Mouse (Mus musculus) kidney, adult 18-20 months (tissue): ENCODE data around the gene Btf3l4.

Source experiments
- DNase-seq: peaks from one replicate; pipeline ENCODE4 v3.0.0; 2021

Btf3l4 gene

GRCm38 (mm10) chr4:108832916-108833827, at the start of gene Btf3l4:
Gene Btf3l4 (minus strand): TSS chr4:108833614.
- DNase-seq, result peak; percentile 90

GRCm38 (mm10) chr4:108878963-108879822, 45.8 kb upstream of the Btf3l4 start, which contains the start of gene Rab3b:
Gene Rab3b (plus strand): TSS chr4:108879063.
- peak; percentile 47 for DNase-seq

- no peak for DNase-seq
Observed at GRCm38 (mm10) chr4:108877901-108878300, 44.5 kb upstream of the Btf3l4 start.

GRCm38 (mm10) chr4:108873746-108874145, 40.3 kb upstream of the Btf3l4 start:
- no peak for DNase-seq

- peak; percentile 69 for DNase-seq
Observed at GRCm38 (mm10) chr4:108869730-108870374, 36.4 kb upstream of the Btf3l4 start.

GRCm38 (mm10) chr4:108866806-108867205, 33.4 kb upstream of the Btf3l4 start:
- DNase-seq, result no peak

- no peak for DNase-seq
Observed at GRCm38 (mm10) chr4:108848505-108848848, 15.1 kb upstream of the Btf3l4 start, which contains the start of gene A730015C16Rik. Gene A730015C16Rik (minus strand): TSS chr4:108848619.

GRCm38 (mm10) chr4:108847715-108848504, 14.5 kb upstream of the Btf3l4 start, which contains the start of gene Kti12:
Gene Kti12 (plus strand): TSS chr4:108847785.
- peak; percentile 86 for DNase-seq

- no peak for DNase-seq
Observed at GRCm38 (mm10) chr4:108845824-108846569, 12.6 kb upstream of the Btf3l4 start.

GRCm38 (mm10) chr4:108843336-108843735, 9.9 kb upstream of the Btf3l4 start:
- DNase-seq, result no peak

- DNase-seq, result no peak
Observed at GRCm38 (mm10) chr4:108841920-108842578, 8.6 kb upstream of the Btf3l4 start.

GRCm38 (mm10) chr4:108838031-108838430, 4.6 kb upstream of the Btf3l4 start:
- DNase-seq, result no peak

GRCm38 (mm10) chr4:108835496-108835895, 2.1 kb upstream of the Btf3l4 start:
- DNase-seq, result no peak

- DNase-seq, result no peak
Observed at GRCm38 (mm10) chr4:108834971-108835311, 1.5 kb upstream of the Btf3l4 start.

- DNase-seq, result peak; percentile 94
Observed at GRCm38 (mm10) chr4:108834115-108834970, 929 bp upstream of the Btf3l4 start, which contains the start of gene Txndc12. Gene Txndc12 (plus strand): TSS chr4:108834601.

GRCm38 (mm10) chr4:108833828-108834114, 357 bp upstream of the Btf3l4 start:
- no peak for DNase-seq

GRCm38 (mm10) chr4:108830698-108831097, 2.7 kb downstream of the Btf3l4 start:
- DNase-seq, result no peak

GRCm38 (mm10) chr4:108826643-108827042, 6.8 kb downstream of the Btf3l4 start:
- DNase-seq, result no peak

- no peak for DNase-seq
Observed at GRCm38 (mm10) chr4:108826096-108826495, 7.3 kb downstream of the Btf3l4 start.

GRCm38 (mm10) chr4:108825677-108826076, 7.7 kb downstream of the Btf3l4 start:
- no peak for DNase-seq
